Comparison of ENCODE assay signal across 8 mouse cellular contexts in the genomic region with DNA sequence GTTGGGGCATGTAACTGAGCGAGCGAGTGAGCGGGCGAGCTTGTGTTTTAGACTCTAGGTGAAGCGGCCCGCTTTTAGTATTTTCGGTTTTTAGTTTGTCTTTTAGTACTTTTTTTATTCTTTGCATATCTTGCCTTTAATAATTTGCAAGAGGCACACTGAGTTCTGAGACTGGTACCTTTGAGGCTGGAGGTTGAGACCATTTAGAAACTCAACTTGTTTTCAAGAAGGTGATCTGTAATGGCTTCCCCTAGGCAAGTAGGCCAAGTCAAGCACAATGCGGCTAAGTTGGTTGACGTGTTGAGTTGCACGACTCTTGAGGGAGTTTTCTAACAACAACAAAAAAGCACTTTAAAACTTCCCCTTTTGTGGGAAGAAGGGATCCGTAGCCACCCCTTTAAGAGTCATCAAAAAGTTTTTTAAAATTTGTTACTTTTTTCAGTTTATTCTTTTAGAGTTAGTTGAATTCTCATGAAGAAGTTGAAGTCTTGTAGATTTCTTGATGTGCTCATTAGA. TPM values are rescaled to one million over a fixed set of nuclear protein-coding genes. Genes with fewer than 3 reads are reported as not detected.
DNase-seq lines count a peak whose midpoint lies in the region; ATAC-seq and TF ChIP-seq lines count a peak whose summit lies in the region.

No protein-coding gene starts in this region.

- no peak for DNase-seq in left cerebral cortex, adult 2 months (ENCODE audit: extremely low spot score in 1 of 2, low spot score in 2 of 2)
- DNase-seq in left cerebral cortex, postnatal 25 days (ENCODE audit: low spot score in 2 of 2) = no peak
- DNase-seq in embryo, embryonic 10.5 days (ENCODE audit: low spot score) = peak; percentile 71
- peak; percentile 16 for DNase-seq in hindbrain, postnatal 0 days (ENCODE audit: low spot score)
- DNase-seq in ovary, postnatal 36 days (ENCODE audit: low spot score) = no peak
- DNase-seq in gastrocnemius, postnatal 4 days (ENCODE audit: low spot score in 2 of 2) = no peak
- no peak for DNase-seq in left cerebral cortex, adult 11 months (ENCODE audit: low spot score)

- peak overlapping the region; percentile 12; the same call in 1 of the 2 replicates for H3K27ac ChIP-seq in left cerebral cortex, adult 2 months
- peak overlapping the region; percentile 83; the same call in 1 of the 2 replicates for H3K27ac ChIP-seq in hindbrain, postnatal 0 days

- H3K9me3 ChIP-seq in hindbrain, postnatal 0 days (ENCODE audit: low read length) = no peaks in the 10 kb centered on the region
- no peaks in the 10 kb centered on the region for H3K9me3 ChIP-seq in megakaryocyte, embryonic 14.5 days

- intact Hi-C loops in left cerebral cortex, adult 2 months (cut with DNase I) = loop anchor here (2.0 kb wide), 1 partner anchor 44 kb away; a partner anchor contains a TSS
- intact Hi-C loops in left cerebral cortex, postnatal 25 days (cut with DNase I) = no loop called here

- peak overlapping the region; percentile 70 for H3K4me3 ChIP-seq in left cerebral cortex, adult 2 months
- H3K4me3 ChIP-seq in hindbrain, postnatal 0 days (ENCODE audit: low read length) = peak overlapping the region; percentile 83
- peak overlapping the region; percentile 96 for H3K4me3 ChIP-seq in megakaryocyte, embryonic 14.5 days (replicated peaks)

- peak overlapping the region; percentile 68 for H3K4me2 ChIP-seq in hindbrain, postnatal 0 days (ENCODE audit: low read depth, low read length)

- WGBS in hindbrain, postnatal 0 days = 4% methylated on average over 11 of the region's 11 CpGs

- H3K27me3 ChIP-seq in hindbrain, postnatal 0 days (ENCODE audit: insufficient read depth, low read length) = no peaks in the 10 kb centered on the region
- no peaks in the 10 kb centered on the region for H3K27me3 ChIP-seq in megakaryocyte, embryonic 14.5 days (replicated peaks)

- no peaks in the 10 kb centered on the region; the same call in 1 of the 2 replicates for H3K4me1 ChIP-seq in hindbrain, postnatal 0 days (ENCODE audit: insufficient read depth, low read length)
- H3K4me1 ChIP-seq in megakaryocyte, embryonic 14.5 days = peaks cover 38% of the 10 kb centered on the region

- no peak for ATAC-seq in hindbrain, postnatal 0 days

- TF ChIP-seq CTCF in left cerebral cortex, adult 2 months (IDR thresholded peaks at IDR 0.05) = no peak
- TF ChIP-seq CTCF in hindbrain, postnatal 0 days (IDR thresholded peaks at IDR 0.05; ENCODE audit: low read depth) = no peak

- peak overlapping the region; percentile 74 for H3K9ac ChIP-seq in hindbrain, postnatal 0 days (replicated peaks; ENCODE audit: low read length)

- H3K36me3 ChIP-seq in hindbrain, postnatal 0 days (ENCODE audit: insufficient read depth, low read length) = no peaks in the 10 kb centered on the region
- peaks cover 38% of the 10 kb centered on the region for H3K36me3 ChIP-seq in megakaryocyte, embryonic 14.5 days (replicated peaks; ENCODE audit: low read length)

RNA-seq across cellular contexts. Expression of a gene that starts 1.7 kb away (rescaled TPM):
- total RNA-seq in left cerebral cortex, adult 2 months (2021) = 1 to 10 TPM; 3.6 TPM
- 1 to 10 TPM; 3.6 to 3.9 TPM for total RNA-seq in left cerebral cortex, postnatal 25 days (2021)
- total RNA-seq in hindbrain, postnatal 0 days (2014; rRNA removed) = 9.0 and 9.1 TPM in 2 replicates
- polyA plus RNA-seq in hindbrain, postnatal 0 days (2015; fragmentation: Nextera tagmentation; extraction: Ambion mirVana) = 4.1 and 4.4 TPM in 2 replicates
- 3.7 and 6.7 TPM in 2 replicates for polyA plus RNA-seq in megakaryocyte, embryonic 14.5 days (2012; ENCODE audit: insufficient read depth, low replicate concordance)
- total RNA-seq in gastrocnemius, postnatal 4 days (2021) = 10 to 100 TPM; 26.3 to 26.4 TPM

RNA-seq across cellular contexts. Expression of a gene that starts 42.9 kb away (rescaled TPM):
- total RNA-seq in left cerebral cortex, adult 2 months (2021) = 10 to 100 TPM; 21.6 to 27.6 TPM
- total RNA-seq in left cerebral cortex, postnatal 25 days (2021) = 10 to 100 TPM; 25.7 to 27.7 TPM
- total RNA-seq in hindbrain, postnatal 0 days (2014; rRNA removed) = 16.3 and 18.7 TPM in 2 replicates
- polyA plus RNA-seq in hindbrain, postnatal 0 days (2015; fragmentation: Nextera tagmentation; extraction: Ambion mirVana) = 33.3 and 34.7 TPM in 2 replicates
- 14.4 and 14.9 TPM in 2 replicates for polyA plus RNA-seq in megakaryocyte, embryonic 14.5 days (2012; ENCODE audit: insufficient read depth, low replicate concordance)
- total RNA-seq in gastrocnemius, postnatal 4 days (2021) = 10 to 100 TPM; 14.2 to 15.9 TPM

RNA-seq across cellular contexts. Expression of a gene that starts 43.0 kb away (rescaled TPM):
- total RNA-seq in left cerebral cortex, adult 2 months (2021) = 10 to 100 TPM; 43.0 to 47.6 TPM
- 10 to 100 TPM; 43.3 to 44.9 TPM for total RNA-seq in left cerebral cortex, postnatal 25 days (2021)
- 46.4 and 61.0 TPM in 2 replicates for total RNA-seq in hindbrain, postnatal 0 days (2014; rRNA removed)
- polyA plus RNA-seq in hindbrain, postnatal 0 days (2015; fragmentation: Nextera tagmentation; extraction: Ambion mirVana) = 48.8 and 50.9 TPM in 2 replicates
- 0.39 and 1.0 TPM in 2 replicates for polyA plus RNA-seq in megakaryocyte, embryonic 14.5 days (2012; ENCODE audit: insufficient read depth, low replicate concordance)
- total RNA-seq in gastrocnemius, postnatal 4 days (2021) = 10 to 100 TPM; 31.5 to 35.7 TPM

RNA-seq across cellular contexts. Expression of a gene that starts 55.7 kb away (rescaled TPM):
- not detected for total RNA-seq in left cerebral cortex, adult 2 months (2021)
- not detected for total RNA-seq in left cerebral cortex, postnatal 25 days (2021)
- not detected in 2 replicates for total RNA-seq in hindbrain, postnatal 0 days (2014; rRNA removed)
- 0.26 and 0.61 TPM in 2 replicates for polyA plus RNA-seq in hindbrain, postnatal 0 days (2015; fragmentation: Nextera tagmentation; extraction: Ambion mirVana)
- not detected in 2 replicates for polyA plus RNA-seq in megakaryocyte, embryonic 14.5 days (2012; ENCODE audit: insufficient read depth, low replicate concordance)
- total RNA-seq in gastrocnemius, postnatal 4 days (2021) = 1 to 10 TPM; 2.7 to 4.0 TPM

Comparison
In these comparisons a context has a peak if more than half of its experiments do, and no peak if none do; other contexts are left out.
1. DNase-seq: peak in embryo, embryonic 10.5 days (single experiment) and hindbrain, postnatal 0 days (single experiment); none in left cerebral cortex, adult 2 months (0 of 2), left cerebral cortex, postnatal 25 days (0 of 2), ovary, postnatal 36 days (single experiment), gastrocnemius, postnatal 4 days (0 of 2) and left cerebral cortex, adult 11 months (single experiment).
2. Peak in every context shown above with its lines, with median percentiles within 50 percentile points of each other: H3K4me3 ChIP-seq.